Mouse (Mus musculus) embryonic facial prominence, embryonic 14.5 days (tissue): ENCODE results near the gene Olfr642. TPM values are rescaled to one million over a fixed set of nuclear protein-coding genes. Genes with fewer than 3 reads are reported as not detected.

ENCODE experiments used
- ATAC-seq: fragments of 200-750 bp; cut with Nextera tagmentation; 2 replicates; pipeline ENCODE4 v1.8.0; 2017; ENCODE audit warnings: low read depth, moderate number of reproducible peaks, moderate TSS enrichment
- DNase-seq: peaks from one replicate; pipeline ENCODE4 v3.0.0-alpha.2; 2015; ENCODE audit warnings: low spot score
- H3K27ac ChIP-seq: fragments of 300-500 bp; sonication (generic); replicated peaks from 2 replicates; pipeline ENCODE4 v1.5.1; 2014; ENCODE audit warnings: low read depth, mild to moderate bottlenecking, low read length, moderate library complexity
- H3K27me3 ChIP-seq: fragments of 300-500 bp; sonication (generic); replicated peaks from 2 replicates; pipeline ENCODE4 v1.6.1; 2014; ENCODE audit warnings: low read length; ENCODE audit not compliant: control insufficient read depth, insufficient read depth
- H3K36me3 ChIP-seq: fragments of 300-500 bp; sonication (generic); 2 replicates; pipeline ENCODE4 v1.6.1; 2014; ENCODE audit warnings: low read length, mixed read lengths; ENCODE audit not compliant: control insufficient read depth, insufficient read depth
- H3K4me1 ChIP-seq: fragments of 300-500 bp; sonication (generic); 2 replicates; pipeline ENCODE4 v1.6.1; 2014; ENCODE audit warnings: antibody characterized with exemption, low read length; ENCODE audit not compliant: control insufficient read depth, insufficient read depth
- H3K4me2 ChIP-seq: fragments of 300-500 bp; sonication (generic); 2 replicates; pipeline ENCODE4 v1.6.1; 2014; ENCODE audit warnings: low read depth, mild to moderate bottlenecking, low read length, moderate library complexity, mixed read lengths
- H3K4me3 ChIP-seq: fragments of 300-500 bp; sonication (generic); 2 replicates; pipeline ENCODE4 v1.5.1; 2014; ENCODE audit warnings: low read depth, mild to moderate bottlenecking, low read length
- H3K9ac ChIP-seq: fragments of 300-500 bp; sonication (generic); 2 replicates; pipeline ENCODE4 v1.6.1; 2014; ENCODE audit warnings: low read depth, mild to moderate bottlenecking, low read length, moderate library complexity, mixed read lengths
- H3K9me3 ChIP-seq: fragments of 300-500 bp; sonication (generic); 2 replicates; pipeline ENCODE4 v1.6.1; 2016; ENCODE audit warnings: low read length; ENCODE audit not compliant: control insufficient read depth
- WGBS: fragments of 180-500 bp; shearing (Covaris S2); extraction: QIAGEN DNeasy Blood & Tissue Kit; methylation state at CpG from one replicate; pipeline ENCODE4 v1.1.7; 2014; 5-methylcytosine and 5-hydroxymethylcytosine counted together
- polyA plus RNA-seq: library from polyadenylated mRNA; unstranded; fragments of >200 nt; fragmentation: Nextera tagmentation; extraction: Ambion mirVana; gene quantifications from 2 replicates; pipeline ENCODE4 v1.2.1, GENCODE M21; 2014

Gene Olfr642
- polyA plus RNA-seq, 1 experiment from 2014 or later, result not detected

DNA sequence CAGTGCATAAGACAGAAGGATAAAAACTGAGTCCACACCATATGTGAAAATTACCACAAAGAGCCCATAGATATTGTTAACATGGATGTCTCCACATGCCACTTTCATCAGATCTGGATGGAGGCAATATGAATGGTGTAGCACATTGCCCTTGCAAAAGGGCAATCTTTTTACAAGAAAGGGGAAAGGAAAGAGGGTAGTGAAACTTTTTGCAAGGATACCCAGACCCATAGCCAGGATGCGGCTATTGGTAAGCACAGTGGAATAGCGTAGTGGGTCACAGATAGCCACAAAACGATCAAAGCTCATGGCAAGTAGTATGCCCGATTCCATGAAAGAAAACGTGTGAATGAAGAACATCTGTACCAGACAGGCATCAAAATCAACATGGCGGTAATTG lies 30.8 kb downstream of the Olfr642 start:
- Histone ChIP-seq H3K4me3 (no peak overlapping the region), H3K9me3 (no peaks in the 10 kb centered on the region), H3K36me3 (no peaks in the 10 kb centered on the region), H3K4me2 (no peak overlapping the region), H3K27me3 (no peaks in the 10 kb centered on the region), H3K4me1 (no peaks in the 10 kb centered on the region), H3K27ac (no peak overlapping the region), H3K9ac (no peak overlapping the region)
- ATAC-seq (no peak), DNase-seq (no peak)
- 89% methylated on average over 6 of the region's 6 CpGs for WGBS

- Histone ChIP-seq H3K27ac (no peak overlapping the region), H3K27me3 (no peaks in the 10 kb centered on the region), H3K9me3 (no peaks in the 10 kb centered on the region), H3K4me2 (no peak overlapping the region), H3K36me3 (no peaks in the 10 kb centered on the region), H3K9ac (no peak overlapping the region), H3K4me1 (no peaks in the 10 kb centered on the region), H3K4me3 (no peak overlapping the region)
- DNase-seq (no peak), ATAC-seq (no peak)
- 74% methylated on average over 1 of the region's 1 CpGs for WGBS
These were observed 33.5 kb downstream of the Olfr642 start for GRCm38 (mm10) chr7:104018953-104019352.

- Histone ChIP-seq H3K9ac (no peak within 1 kb of the TSS), H3K36me3 (no peaks in the 10 kb centered on the region), H3K4me3 (no peak within 1 kb of the TSS), H3K27ac (no peak within 1 kb of the TSS), H3K4me2 (no peak within 1 kb of the TSS), H3K27me3 (no peaks in the 10 kb centered on the region), H3K9me3 (no peaks in the 10 kb centered on the region), H3K4me1 (no peaks in the 10 kb centered on the region)
- ATAC-seq (no peak), DNase-seq (no peak)
These were observed 35.3 kb downstream of the Olfr642 start, which contains the start of gene Olfr639 for GRCm38 (mm10) chr7:104017203-104017602. Gene Olfr639, minus strand, starts transcription at chr7:104017303.

DNA sequence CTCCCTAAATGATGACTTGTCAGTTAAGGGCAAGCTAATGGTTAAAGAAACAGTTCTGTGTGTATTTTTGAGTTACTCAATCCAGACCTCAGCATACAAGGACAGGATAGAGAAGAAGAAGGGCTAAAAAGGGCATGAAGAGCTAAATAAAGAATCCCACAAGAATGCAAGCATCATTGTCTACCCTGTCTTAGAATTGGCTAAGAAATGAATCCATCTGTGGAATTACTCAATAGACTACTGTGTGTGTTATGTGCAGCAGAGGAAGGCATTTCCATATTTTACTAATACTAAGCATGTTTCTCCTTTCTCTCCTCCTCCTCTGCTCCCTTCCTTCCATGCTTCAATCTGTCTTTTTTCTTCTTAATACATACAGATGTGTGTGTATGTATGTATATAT lies 53.3 kb downstream of the Olfr642 start:
- no peaks in the 10 kb centered on the region for H3K9me3 ChIP-seq
- DNase-seq, result no peak
- no peaks in the 10 kb centered on the region for H3K4me1 ChIP-seq
- H3K27ac ChIP-seq, result no peak overlapping the region
- H3K9ac ChIP-seq, result no peak overlapping the region
- no peaks in the 10 kb centered on the region for H3K27me3 ChIP-seq
- ATAC-seq, result no peak
- H3K4me2 ChIP-seq, result no peak overlapping the region
- no peaks in the 10 kb centered on the region for H3K36me3 ChIP-seq
- H3K4me3 ChIP-seq, result no peak overlapping the region

DNA sequence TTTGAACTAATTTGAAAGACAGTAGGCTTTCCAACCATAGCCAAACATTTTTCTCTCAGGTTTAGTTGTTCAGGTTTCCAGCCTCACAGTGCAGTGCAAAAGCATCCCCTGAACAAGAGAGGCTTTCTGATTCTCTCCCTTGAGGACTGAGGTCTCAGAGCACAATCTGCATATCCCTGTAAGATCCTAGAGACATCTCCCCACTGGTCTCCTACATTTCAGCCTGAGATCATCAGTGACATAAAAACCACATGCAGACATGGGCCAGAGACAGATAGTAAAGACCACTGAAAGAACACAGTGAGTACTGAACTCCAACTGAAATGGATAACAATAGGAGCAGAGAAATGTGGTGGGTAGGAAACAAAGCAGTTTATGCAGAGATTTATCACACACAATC lies 54.0 kb downstream of the Olfr642 start, which contains the start of gene Olfr638:
Gene Olfr638 (plus strand): TSS at position 301 of the 400 bp plus-strand sequence.
- no peak within 1 kb of the TSS for H3K27ac ChIP-seq
- no peaks in the 10 kb centered on the region for H3K4me1 ChIP-seq
- no peaks in the 10 kb centered on the region for H3K9me3 ChIP-seq
- ATAC-seq (no peak), DNase-seq (no peak)
- H3K36me3 ChIP-seq, result no peaks in the 10 kb centered on the region
- no peak within 1 kb of the TSS for H3K9ac ChIP-seq
- H3K27me3 ChIP-seq, result no peaks in the 10 kb centered on the region
- H3K4me3 ChIP-seq, result no peak within 1 kb of the TSS
- no peak within 1 kb of the TSS for H3K4me2 ChIP-seq

Other genes starting within 250 kb of the Olfr642 start
- 4,240 and 4,969 TPM in 2 replicates for gene Hbb-bt, start 238.7 kb downstream of the Olfr642 start, polyA plus RNA-seq
- gene Hbb-bs, start 224.6 kb downstream of the Olfr642 start, polyA plus RNA-seq, result 10,123 and 13,531 TPM in 2 replicates
- gene Hbb-bh2, start 212.1 kb downstream of the Olfr642 start, polyA plus RNA-seq, result not detected in 2 replicates
- 3.6 and 8.0 TPM in 2 replicates for gene Hbb-bh1, start 209.5 kb downstream of the Olfr642 start, polyA plus RNA-seq
- 391 and 1,497 TPM in 2 replicates for gene Hbb-y, start 199.4 kb downstream of the Olfr642 start, polyA plus RNA-seq
- gene Olfr66, start 166.4 kb downstream of the Olfr642 start, polyA plus RNA-seq, result not detected in 2 replicates
- not detected in 2 replicates for gene Olfr64, start 158.2 kb downstream of the Olfr642 start, polyA plus RNA-seq
- 0.13 and 0.35 TPM in 2 replicates for gene Olfr65, start 149.2 kb downstream of the Olfr642 start, polyA plus RNA-seq
- not detected in 2 replicates for gene Olfr631, start 123.8 kb downstream of the Olfr642 start, polyA plus RNA-seq
- gene Olfr632, start 118.3 kb downstream of the Olfr642 start, polyA plus RNA-seq, result not detected in 2 replicates
- gene Olfr633, start 108.2 kb downstream of the Olfr642 start, polyA plus RNA-seq, result not detected in 2 replicates
- not detected in 2 replicates for gene Olfr635, start 81.5 kb downstream of the Olfr642 start, polyA plus RNA-seq
- not detected in 2 replicates for gene Olfr638, start 53.9 kb downstream of the Olfr642 start, polyA plus RNA-seq
- gene Olfr639, start 35.4 kb downstream of the Olfr642 start, polyA plus RNA-seq, result not detected in 2 replicates
- gene Olfr640, start 27.1 kb downstream of the Olfr642 start, polyA plus RNA-seq, result 0.13 and 0.14 TPM in 2 replicates
- 0.10 TPM in 1 of 2 replicates, not detected in the other for gene Olfr641, start 17.2 kb downstream of the Olfr642 start, polyA plus RNA-seq
- gene 4930516K23Rik, start 8.8 kb upstream of the Olfr642 start, polyA plus RNA-seq, result not detected in 2 replicates
- gene Olfr644, start 19.2 kb upstream of the Olfr642 start, polyA plus RNA-seq, result 0.21 and 0.38 TPM in 2 replicates
- not detected in 2 replicates for gene Olfr645, start 32.8 kb upstream of the Olfr642 start, polyA plus RNA-seq
- not detected in 2 replicates for gene Olfr646, start 52.2 kb upstream of the Olfr642 start, polyA plus RNA-seq
- not detected in 2 replicates for gene Ubqln5, start 77.2 kb upstream of the Olfr642 start, polyA plus RNA-seq
- not detected in 2 replicates for gene Olfr643, start 84.7 kb upstream of the Olfr642 start, polyA plus RNA-seq
- 0.21 and 0.25 TPM in 2 replicates for gene Ubqln3, start 90.6 kb upstream of the Olfr642 start, polyA plus RNA-seq
- 0.17 and 0.45 TPM in 2 replicates for gene Ubqlnl, start 97.9 kb upstream of the Olfr642 start, polyA plus RNA-seq
- gene Olfm5, start 112.2 kb upstream of the Olfr642 start, polyA plus RNA-seq, result 17.6 and 28.0 TPM in 2 replicates
- gene Olfr648, start 130.7 kb upstream of the Olfr642 start, polyA plus RNA-seq, result 0.17 and 0.18 TPM in 2 replicates
- not detected in 2 replicates for gene Olfr649, start 143.3 kb upstream of the Olfr642 start, polyA plus RNA-seq
- 0.72 and 0.89 TPM in 2 replicates for gene Trim6, start 166.1 kb upstream of the Olfr642 start, polyA plus RNA-seq
- gene Trim34a, start 191.8 kb upstream of the Olfr642 start, polyA plus RNA-seq, result 2.2 and 2.4 TPM in 2 replicates
- 0.19 and 0.47 TPM in 2 replicates for gene Trim5, start 235.4 kb upstream of the Olfr642 start, polyA plus RNA-seq